Mouse (Mus musculus) testis, postnatal 14 days (tissue): ENCODE data around the gene Alb.

Experiments used
- DNase-seq: peaks from one replicate; pipeline ENCODE4 v3.0.0; 2021; ENCODE audit warnings: low spot score

The Alb gene

DNA sequence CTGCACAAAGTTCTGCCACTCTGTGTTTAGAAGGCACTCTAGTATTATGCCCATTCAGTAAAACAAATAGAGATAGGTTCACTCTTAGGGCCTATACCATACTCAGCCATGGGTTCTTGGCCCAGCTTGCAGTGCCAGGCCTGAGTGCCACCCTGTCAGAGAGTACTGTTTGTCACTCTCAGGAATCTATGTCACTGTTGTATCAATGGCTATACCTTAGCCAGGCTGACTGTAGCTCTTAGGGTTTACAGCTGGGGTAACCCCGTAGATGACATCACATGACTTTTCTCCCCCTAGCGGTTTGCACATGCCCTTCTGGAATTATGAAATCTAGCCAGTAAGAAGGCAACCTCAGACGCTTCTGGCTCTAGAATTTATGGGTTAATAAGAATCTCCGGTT, 33.6 kb downstream of the Alb start:
- no peak for DNase-seq

DNA sequence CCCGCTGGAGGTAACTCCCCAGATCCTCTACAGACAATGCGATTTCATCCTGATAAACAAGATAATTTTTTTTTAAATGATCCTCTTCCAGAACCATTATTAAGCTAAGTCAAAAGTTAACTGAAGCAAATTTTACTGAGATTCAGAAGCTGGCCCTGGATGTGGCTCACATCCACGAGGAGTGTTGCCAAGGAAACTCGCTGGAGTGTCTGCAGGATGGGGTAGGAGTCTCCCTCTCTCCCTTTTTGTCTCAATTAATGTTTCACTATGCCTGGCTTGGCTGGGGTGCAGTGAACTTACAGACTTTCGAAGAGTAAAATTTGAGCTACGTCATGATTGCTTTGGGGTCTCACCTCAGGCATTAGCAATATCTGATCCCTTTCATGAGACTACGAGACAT, 38.8 kb downstream of the Alb start:
- no peak for DNase-seq

DNA sequence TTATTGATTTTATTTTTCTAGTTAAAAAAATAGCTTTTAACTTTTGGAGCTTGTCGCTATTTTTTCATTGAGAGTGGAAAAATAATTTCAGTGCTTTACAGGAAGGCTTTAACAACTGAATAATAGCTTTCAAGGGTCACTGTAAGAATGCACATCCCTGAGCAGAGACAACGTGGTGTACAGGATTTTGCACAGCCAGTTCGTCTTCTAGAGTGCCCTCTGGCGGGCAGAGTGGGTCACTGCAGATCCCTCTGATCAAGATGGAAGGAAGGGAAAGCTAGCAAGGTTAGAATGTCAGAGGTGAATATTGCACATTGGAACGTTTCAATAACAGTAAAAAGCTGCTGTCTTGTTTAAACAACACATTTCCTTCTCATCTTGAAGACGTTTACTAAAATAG, 40.0 kb downstream of the Alb start:
- DNase-seq = peak; percentile 22

DNA sequence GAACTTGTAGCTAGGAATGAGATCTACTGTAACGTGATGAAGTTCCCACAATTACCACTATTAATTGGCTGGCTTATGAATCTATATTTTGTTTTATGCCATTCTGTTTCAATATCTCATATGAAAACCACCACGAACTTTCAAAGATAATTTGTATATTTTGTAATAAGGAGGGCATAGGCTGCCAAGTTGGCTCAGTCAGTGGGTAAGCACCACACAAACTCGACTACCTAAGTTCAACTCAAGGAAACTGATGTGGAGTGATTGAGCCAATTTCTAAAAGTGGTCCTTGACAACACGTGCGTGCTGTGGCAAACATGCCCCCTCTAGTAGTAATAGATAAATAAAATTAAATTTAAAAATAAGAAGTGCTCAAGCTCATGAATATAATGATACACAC, 41.1 kb downstream of the Alb start:
- no peak for DNase-seq

DNA sequence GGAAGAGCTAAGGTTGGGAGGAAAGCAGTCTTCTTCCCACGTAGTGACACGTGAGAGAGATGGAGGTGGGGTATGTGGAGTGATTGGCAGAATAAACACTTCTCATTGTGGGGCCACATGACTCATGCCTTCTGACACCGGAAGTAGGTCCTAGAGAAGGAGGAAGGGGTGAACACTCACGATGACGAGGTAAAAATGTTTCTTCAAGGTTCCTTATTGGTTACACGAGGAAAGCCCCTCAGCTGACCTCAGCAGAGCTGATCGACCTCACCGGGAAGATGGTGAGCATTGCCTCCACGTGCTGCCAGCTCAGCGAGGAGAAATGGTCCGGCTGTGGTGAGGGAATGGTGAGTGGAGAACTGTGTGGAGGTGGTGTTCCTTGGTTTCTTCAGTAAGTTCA, 44.0 kb downstream of the Alb start:
- DNase-seq = no peak

DNA sequence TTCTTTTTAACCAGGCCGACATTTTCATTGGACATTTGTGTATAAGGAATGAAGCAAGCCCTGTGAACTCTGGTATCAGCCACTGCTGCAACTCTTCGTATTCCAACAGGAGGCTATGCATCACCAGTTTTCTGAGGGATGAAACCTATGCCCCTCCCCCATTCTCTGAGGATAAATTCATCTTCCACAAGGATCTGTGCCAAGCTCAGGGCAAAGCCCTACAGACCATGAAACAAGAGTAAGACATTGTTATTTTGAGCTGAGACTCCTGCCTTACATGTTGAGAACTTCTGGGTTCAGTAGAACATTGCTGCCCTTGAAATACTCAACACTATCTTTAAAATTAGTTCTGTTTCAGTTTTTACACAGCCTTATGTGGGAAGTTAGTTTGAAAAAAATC, 45.8 kb downstream of the Alb start:
- no peak for DNase-seq

DNA sequence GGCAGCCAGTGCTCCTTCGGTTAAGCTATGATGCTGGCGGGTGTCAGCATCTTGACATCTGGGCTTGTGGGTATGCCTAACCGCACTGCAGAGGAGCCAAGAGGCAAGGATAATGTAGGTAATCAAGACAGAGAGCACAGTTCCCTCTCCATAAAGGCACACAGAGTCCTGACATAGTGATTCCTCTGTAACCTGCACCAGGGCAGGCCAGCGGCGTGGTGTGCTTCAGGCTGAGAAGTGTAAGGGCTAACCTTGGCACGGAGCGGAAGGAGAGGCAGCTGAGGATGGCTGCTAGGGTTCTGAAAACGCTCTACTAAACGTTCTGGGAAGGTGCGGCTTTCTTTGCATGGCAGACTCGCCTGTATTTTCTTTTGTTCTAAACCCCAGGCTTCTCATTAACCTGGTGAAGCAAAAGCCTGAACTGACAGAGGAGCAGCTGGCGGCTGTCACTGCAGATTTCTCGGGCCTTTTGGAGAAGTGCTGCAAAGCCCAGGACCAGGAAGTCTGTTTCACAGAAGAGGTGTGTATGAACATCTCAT, 46.8 kb downstream of the Alb start:
- DNase-seq = no peak

DNA sequence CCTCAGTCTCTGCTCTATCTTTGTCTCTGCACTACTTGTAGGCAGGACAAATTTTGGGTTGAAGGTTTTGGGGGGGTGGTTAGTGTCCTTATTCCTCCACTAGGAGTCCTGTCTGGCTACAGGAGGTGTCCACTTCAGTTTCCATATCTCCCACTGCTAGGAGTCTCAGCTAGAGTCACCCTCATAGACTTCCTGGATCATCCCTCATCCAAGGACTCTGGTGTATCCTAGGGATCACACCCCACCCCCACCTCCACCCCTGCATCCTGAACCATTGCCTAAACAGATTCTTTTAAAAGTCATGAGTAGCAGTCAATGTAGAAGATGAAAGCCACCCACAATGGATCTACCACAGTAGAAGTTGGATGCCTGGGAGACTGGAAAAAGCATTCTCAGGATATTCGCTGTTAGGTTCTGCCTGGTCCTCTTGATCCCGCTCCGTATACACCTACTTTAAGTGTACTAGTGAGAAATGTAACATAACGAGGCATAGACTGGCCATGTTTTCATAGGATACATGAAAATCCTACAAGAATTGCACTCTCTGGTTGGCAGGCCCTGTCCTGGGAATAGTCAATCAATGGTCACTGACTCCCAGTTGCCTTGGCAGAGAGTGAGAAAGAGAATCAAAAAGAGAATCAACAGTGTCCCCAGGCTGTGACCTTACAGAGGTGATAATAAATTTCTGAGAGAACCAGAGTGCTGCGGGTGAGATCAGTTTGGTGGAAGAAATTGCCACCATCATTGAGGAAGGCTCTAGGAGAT, 49.3 kb downstream of the Alb start:
- DNase-seq = no peak

DNA sequence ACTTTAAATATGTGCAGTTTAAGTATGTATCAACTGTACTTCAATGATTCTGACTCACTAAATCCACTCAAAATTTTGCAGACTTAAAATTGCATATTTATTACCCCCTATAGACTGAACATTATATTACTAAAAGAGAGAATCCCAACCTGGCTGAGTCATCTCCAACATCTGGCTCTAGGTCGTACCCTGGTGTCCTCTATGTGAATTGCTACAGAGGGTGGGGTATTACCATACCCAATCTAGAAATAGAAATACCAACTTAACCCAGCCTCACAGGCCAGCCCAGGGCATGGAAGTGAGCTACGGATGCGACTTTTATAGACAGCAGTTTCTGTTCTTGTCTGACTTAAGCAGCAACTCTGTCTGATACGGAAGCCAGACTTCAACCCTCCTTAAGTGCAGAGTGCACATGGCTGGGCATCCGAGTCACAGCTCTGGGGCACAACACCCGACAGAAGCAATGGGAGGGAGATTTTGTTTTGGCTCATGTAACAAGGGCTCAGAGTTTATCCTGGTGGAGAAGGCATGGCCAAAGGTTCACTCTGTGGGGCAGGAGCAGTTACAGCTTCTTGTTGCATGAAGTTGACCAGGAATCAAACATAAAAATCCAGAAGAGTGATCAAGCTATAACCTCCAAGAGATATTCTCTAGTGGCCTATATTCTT, 51.7 kb downstream of the Alb start:
- DNase-seq = no peak

DNA sequence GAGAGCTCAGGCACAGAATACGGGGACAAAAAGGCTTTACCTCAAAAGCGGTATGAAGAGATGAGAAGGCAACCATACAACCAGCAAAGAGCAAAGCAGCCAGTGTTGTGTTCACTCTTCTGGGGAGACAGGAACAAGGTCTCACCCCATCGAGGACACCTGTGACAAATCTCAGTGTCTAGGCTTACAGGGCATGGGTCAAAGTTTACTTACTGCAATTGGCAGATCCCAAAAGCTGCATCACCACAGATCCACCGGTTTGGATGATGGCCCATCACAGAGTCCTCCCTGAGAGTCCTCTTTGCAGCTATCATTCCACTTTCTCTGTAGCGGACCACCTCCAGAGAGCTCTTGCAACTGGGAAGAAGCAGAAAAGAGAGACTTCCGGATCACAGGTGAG, 54.9 kb downstream of the Alb start:
- no peak for DNase-seq

DNA sequence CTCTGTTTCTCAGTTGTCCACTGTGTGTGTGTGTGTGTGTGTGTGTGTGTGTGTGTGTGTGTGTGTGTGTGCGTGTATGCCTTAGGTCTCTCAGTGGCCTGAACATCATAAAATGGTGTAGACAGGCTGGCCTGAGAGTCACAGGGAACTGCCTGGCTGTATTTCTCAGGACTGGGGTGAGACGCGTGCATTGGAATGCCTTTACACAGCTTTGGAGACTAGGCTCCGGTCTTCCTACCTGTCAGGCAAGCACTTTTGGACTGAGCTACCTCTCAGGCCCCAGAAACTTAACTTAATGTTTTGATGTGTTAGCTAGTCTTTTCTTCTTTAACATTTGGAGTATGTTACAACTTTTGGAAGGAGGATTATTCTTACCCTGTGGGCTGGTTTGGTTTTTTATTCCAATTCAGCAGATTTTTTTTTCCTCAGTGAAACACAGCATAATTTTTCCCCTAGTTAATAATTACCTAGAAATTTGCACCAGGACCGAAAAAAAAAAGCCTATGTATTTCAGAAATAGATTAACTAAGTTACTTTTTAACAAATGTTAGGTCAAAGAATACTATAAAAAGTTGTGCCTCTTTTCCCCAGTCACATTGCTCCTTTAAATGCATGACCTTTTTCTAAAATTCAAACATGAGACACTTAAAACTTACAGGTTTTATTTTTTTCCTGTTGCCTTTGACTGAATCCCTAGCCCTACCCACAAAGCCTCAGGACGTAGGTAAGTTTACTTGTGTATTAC, 57.8 kb downstream of the Alb start, which contains the start of gene Afm:
Afm (plus strand) TSS at position 577 of the 745 bp plus-strand sequence.
- no peak for DNase-seq
